Mouse (Mus musculus) megakaryocyte, embryonic 14.5 days (primary cell): ENCODE measurements around the gene Mgst2.

ENCODE experiments used
- FLI1 ChIP-seq: IDR thresholded peaks from 2 replicates; pipeline ENCODE4 v1.6.1; 2012; ENCODE audit warnings: low read length, inconsistent platforms, mixed read lengths
- GATA1 ChIP-seq: IDR thresholded peaks from 3 replicates; pipeline ENCODE4 v1.6.1; 2012; ENCODE audit warnings: mixed read lengths, low read length, inconsistent platforms, borderline replicate concordance

DNA sequence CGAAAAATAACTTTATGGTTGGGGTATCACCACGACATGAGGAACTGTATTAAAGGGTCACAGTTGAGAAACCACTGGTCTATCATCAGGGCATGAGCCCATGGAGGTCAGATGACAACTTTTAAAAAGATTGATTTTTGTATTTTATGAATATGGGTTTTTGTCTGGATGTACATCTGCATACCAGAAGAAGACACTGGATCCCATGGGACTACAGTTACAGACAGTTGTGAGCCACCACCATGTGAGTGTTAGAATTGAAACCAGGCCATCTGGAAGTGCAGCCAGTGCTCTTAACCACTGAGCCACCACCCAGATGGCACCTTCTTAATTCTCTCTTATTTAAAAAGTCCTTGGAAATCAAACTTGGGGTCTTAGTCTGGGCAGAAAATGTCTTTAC, 24.2 kb upstream of the Mgst2 start:
- no peak for TF ChIP-seq GATA1
- TF ChIP-seq FLI1 = no peak
